Mouse (Mus musculus) spleen, postnatal 0 days (tissue): ENCODE data around the gene Ddx39. TPM values are rescaled to one million over a fixed set of nuclear protein-coding genes. Genes with fewer than 3 reads are reported as not detected.

Source experiments
- polyA plus RNA-seq: library from polyadenylated mRNA; unstranded; fragments of >200 nt; fragmentation: Nextera tagmentation; extraction: Ambion mirVana; gene quantifications from 2 replicates; pipeline ENCODE4 v1.2.1, GENCODE M21; 2015

The Ddx39 gene
- polyA plus RNA-seq, result 211 and 226 TPM in 2 replicates

GRCm38 (mm10) chr8:83715031-83715690 lies at the start of gene Ddx39:
Ddx39 (plus strand) TSS chr8:83715177.

DNA sequence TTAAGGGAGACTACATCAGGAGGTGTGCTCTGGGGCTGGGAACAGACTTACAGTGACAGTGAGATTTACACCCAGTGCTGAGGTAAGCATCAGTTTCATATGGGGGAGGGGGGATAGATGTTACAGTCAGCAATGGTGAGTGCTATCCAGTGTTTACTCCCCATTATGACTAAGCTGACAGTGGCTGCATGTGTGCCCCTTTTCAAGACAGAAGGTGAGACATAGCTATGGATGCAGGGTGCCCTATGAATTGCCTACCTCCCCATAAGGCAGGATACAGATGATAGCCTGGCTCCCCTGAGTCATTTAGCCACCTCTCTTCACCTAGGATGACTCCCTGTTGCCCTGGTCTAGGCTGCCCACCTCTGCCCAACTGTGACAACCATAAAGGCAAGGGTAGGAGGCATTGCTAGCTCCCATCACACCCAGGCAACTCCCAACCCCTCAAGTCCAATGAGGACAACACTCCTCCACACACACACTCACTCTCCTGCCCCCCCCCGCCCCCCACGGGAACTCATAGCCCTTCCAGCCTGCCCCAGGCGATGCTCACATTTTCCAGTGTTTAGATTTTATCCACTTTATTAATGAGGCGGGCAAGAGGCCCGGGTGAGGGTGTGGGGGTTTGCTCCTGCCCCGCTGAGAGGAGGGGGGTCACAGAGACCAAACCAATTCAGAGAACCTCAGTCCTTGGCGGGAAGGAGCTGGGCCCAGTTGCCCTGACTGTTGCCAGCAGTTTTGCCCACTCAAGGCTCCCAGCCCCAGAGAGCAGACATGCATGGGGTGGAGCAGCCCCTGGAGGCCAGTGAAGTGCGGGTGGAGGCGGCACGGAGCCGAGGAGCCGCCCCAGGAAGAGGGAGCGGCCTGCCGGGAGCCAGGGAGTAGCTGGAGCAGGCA lies 48.8 kb upstream of the Ddx39 start, which contains the start of gene Ptger1:
Ptger1 (plus strand) TSS at position 710 of the 897 bp plus-strand sequence.

DNA sequence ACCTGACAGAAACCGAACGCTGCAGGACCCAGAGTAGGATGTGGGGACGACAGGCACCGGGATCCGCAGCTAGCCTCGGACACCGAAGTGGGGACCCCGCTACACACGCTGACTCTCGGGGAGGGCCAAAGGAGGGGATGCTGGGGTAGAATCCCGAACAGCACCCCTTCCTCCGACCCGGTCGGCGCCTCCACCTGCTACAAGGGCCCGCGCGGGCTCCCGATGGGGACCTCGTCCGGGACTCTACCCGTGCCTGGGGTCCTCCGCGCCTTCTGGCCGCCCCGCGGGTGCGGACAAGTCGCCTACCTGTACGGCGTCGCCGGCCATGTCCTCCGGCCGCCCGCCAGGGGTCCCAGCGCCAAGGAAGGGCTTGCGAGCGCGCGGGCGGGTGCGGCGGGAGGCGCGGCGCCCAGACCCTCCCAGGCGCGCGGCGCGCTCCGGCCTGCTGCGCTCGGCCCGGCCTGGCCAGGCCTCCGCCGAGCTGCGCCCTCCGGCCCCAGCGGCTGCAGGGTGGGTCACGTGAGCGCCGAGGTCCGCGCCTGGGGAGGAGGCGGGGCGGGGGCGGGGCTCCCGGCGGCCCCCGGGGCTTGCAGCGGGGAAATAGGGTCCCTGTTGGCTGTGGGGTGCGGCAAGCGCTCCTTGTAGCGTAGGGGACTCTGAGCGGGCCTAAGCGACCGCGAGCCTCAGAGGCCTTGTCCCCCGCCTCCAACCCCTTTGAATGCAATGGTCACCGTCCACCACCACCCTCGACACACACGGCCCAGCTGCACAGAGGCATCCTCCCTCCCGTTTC lies 16.1 kb upstream of the Ddx39 start, which contains the start of gene Pkn1:
Pkn1 (minus strand) TSS at position 519 of the 793 bp plus-strand sequence.

GRCm38 (mm10) chr8:83740976-83741741 lies 26.2 kb downstream of the Ddx39 start, which contains the start of gene Adgre5:
Adgre5 (minus strand) TSS chr8:83741326.

Other genes with a start within 250 kb of the Ddx39 start
- not detected in 2 replicates for gene Olfr370, start 179.4 kb upstream of the Ddx39 start, polyA plus RNA-seq
- 311 and 339 TPM in 2 replicates for gene Ndufb7, start 148.5 kb upstream of the Ddx39 start, polyA plus RNA-seq
- 267 and 277 TPM in 2 replicates for gene Tecr, start 107.2 kb upstream of the Ddx39 start, polyA plus RNA-seq
- 60.9 and 66.1 TPM in 2 replicates for gene Dnajb1, start 107.0 kb upstream of the Ddx39 start, polyA plus RNA-seq
- 68.8 and 78.7 TPM in 2 replicates for gene Gipc1, start 62.5 kb upstream of the Ddx39 start, polyA plus RNA-seq
- 1.9 and 2.5 TPM in 2 replicates for gene Ptger1, start 48.5 kb upstream of the Ddx39 start, polyA plus RNA-seq
- gene Pkn1, start 16.0 kb upstream of the Ddx39 start, polyA plus RNA-seq, result 18.9 and 25.5 TPM in 2 replicates
- 34.0 and 43.6 TPM in 2 replicates for gene Adgre5, start 26.1 kb downstream of the Ddx39 start, polyA plus RNA-seq
- 4.6 and 7.3 TPM in 2 replicates for gene Adgrl1, start 184.9 kb downstream of the Ddx39 start, polyA plus RNA-seq
- gene Gm10644, start 240.0 kb downstream of the Ddx39 start, polyA plus RNA-seq, result 0.10 TPM in 1 of 2 replicates, not detected in the other
- 114 and 127 TPM in 2 replicates for gene Asf1b, start 240.3 kb downstream of the Ddx39 start, polyA plus RNA-seq